Mouse (Mus musculus) forebrain, embryonic 12.5 days (tissue): ENCODE data around the gene Olfr95. TPM values are rescaled to one million over a fixed set of nuclear protein-coding genes. Genes with fewer than 3 reads are reported as not detected.

Source experiments
- ATAC-seq: fragments of 200-750 bp; cut with Nextera tagmentation; 2 replicates; pipeline ENCODE4 v1.8.0; 2017; ENCODE audit warnings: moderate TSS enrichment; ENCODE audit not compliant: low FRiP score
- H3K27ac ChIP-seq: fragments of 300-500 bp; sonication (generic); 2 replicates; pipeline ENCODE4 v1.5.1; 2016; ENCODE audit warnings: mild to moderate bottlenecking
- H3K27me3 ChIP-seq: fragments of 300-500 bp; sonication (generic); 2 replicates; pipeline ENCODE4 v1.6.1; 2016; ENCODE audit warnings: mild to moderate bottlenecking
- H3K36me3 ChIP-seq: fragments of 300-500 bp; sonication (generic); replicated peaks from 2 replicates; pipeline ENCODE4 v1.6.1; 2016; ENCODE audit warnings: mild to moderate bottlenecking
- H3K4me1 ChIP-seq: fragments of 300-500 bp; sonication (generic); 2 replicates; pipeline ENCODE4 v1.6.1; 2016
- H3K4me2 ChIP-seq: fragments of 300-500 bp; sonication (generic); 2 replicates; pipeline ENCODE4 v1.6.1; 2016; ENCODE audit warnings: mild to moderate bottlenecking, moderate library complexity
- H3K4me3 ChIP-seq: fragments of 300-500 bp; sonication (generic); replicated peaks from 2 replicates; pipeline ENCODE4 v1.5.1; 2016; ENCODE audit warnings: mild to moderate bottlenecking
- H3K9ac ChIP-seq: fragments of 300-500 bp; sonication (generic); 2 replicates; pipeline ENCODE4 v1.6.1; 2016; ENCODE audit warnings: mild to moderate bottlenecking
- H3K9me3 ChIP-seq: fragments of 300-500 bp; sonication (generic); 2 replicates; pipeline ENCODE4 v1.6.1; 2016
- WGBS: fragments of 180-500 bp; shearing (Covaris S2); methylation state at CpG from one replicate; pipeline ENCODE4 v1.1.7; 2016; 5-methylcytosine and 5-hydroxymethylcytosine counted together
- polyA plus RNA-seq: library from polyadenylated mRNA; unstranded; fragments of >200 nt; fragmentation: Nextera tagmentation; extraction: Ambion mirVana; gene quantifications from 2 replicates; pipeline ENCODE4 v1.2.1, GENCODE M21; 2016

Olfr95 gene
- polyA plus RNA-seq, 1 experiment from 2014 or later, result not detected

DNA sequence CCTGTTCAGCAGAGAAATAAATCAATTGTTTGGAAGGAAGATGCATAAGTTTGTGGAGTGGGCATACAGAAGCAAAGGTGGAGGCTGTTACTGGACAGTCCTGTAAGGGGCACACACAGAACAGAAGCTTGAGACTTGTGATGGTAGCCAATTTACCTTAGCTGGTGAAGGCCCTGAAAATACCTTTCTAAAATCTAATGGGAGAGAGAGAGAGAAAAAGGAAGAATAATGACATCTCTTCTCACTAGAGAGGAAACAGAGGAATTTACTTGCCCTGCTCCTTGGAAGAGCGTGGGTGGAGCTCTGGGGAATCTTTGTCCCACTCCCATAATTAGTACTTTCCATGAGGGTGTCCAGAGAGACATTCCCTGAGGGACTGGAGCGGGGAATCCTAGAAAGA is 12.0 kb downstream of the Olfr95 start, which contains the start of gene Olfr94:
Gene Olfr94, minus strand, starts transcription at position 101 of the 400 bp plus-strand sequence.
- H3K36me3 ChIP-seq, result no peaks in the 10 kb centered on the region
- H3K9ac ChIP-seq, result no peak within 1 kb of the TSS
- ATAC-seq, result no peak
- H3K4me3 ChIP-seq, result no peak within 1 kb of the TSS
- peaks cover 12% of the 10 kb centered on the region for H3K4me1 ChIP-seq
- 82% methylated on average over 2 of the region's 2 CpGs for WGBS
- no peak within 1 kb of the TSS for H3K4me2 ChIP-seq
- H3K9me3 ChIP-seq, result no peaks in the 10 kb centered on the region
- H3K27me3 ChIP-seq, result peaks cover 34% of the 10 kb centered on the region
- no peak within 1 kb of the TSS for H3K27ac ChIP-seq

DNA sequence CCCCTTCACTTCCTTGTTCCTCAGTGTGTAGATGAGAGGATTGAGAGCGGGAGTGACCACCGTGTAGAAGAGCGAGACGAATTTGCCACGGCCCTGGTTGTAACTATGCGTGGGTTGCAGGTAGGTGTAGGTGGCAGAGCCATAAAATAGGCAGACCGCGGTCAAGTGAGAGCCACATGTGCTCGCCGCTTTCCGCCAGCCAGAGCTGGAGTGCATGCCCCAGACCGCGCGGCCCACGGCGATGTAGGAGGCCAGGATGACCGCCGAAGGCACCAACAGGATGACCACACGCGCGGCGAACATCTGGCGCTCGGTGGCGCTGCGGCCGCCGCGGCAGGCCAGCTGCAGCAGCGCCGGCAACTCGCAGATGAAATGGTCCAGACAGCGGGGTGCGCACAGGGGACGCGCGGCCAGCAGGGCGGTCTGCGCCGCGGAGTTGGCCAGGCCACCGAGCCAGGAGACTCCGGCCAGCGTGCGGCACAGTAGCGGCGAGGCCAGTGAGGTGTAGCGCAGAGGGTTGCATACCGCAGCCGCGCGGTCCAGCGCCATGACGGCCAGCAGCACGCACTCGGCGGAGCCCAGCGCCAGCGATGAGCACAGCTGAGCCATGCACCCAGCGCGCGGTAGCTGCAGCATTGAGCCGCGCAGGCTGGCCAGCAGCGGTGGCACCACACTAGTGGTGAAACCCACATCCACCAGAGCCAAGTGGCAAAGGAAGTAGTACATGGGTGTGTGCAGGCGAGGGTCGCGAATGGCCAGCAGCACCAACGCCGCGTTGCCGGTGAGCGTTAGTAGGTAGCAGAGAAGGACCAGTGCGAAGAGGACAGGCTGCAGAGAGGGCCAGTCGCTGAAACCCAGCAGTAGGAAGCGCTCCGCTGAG is 15.8 kb downstream of the Olfr95 start:
- Histone ChIP-seq H3K27me3 (peaks cover 45% of the 10 kb centered on the region), H3K4me3 (peak overlapping the region; percentile 59), H3K4me2 (peak overlapping the region; percentile 90), H3K27ac (no peak overlapping the region), H3K4me1 (peaks cover 12% of the 10 kb centered on the region), H3K9me3 (no peaks in the 10 kb centered on the region), H3K36me3 (no peaks in the 10 kb centered on the region), H3K9ac (peak overlapping the region; percentile 53)
- WGBS, result under 1% methylated on average over 77 of the region's 77 CpGs
- peak; percentile 92 for ATAC-seq

DNA sequence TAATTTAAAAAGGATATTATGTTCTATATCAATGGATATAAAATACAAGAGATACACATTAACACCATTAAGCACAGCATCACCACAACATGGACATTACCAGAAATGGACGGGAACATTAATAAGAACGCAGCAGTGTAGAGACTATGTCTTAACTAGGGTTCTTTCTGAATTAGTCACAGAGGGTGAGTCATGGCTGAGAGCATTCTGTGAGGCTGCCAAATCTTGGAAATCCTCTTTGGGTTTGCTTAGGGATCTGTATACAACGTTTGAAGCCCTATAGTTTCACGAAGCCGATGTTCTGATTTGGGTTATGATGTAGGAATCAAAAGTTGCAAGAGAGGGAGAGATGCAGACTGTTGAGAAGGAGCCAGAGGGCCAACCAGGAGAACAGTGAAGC is 18.1 kb downstream of the Olfr95 start:
- Histone ChIP-seq H3K4me2 (no peak overlapping the region), H3K27ac (no peak overlapping the region), H3K4me1 (peaks cover 12% of the 10 kb centered on the region), H3K36me3 (no peaks in the 10 kb centered on the region), H3K27me3 (peaks cover 41% of the 10 kb centered on the region), H3K9ac (no peak overlapping the region), H3K4me3 (no peak overlapping the region), H3K9me3 (no peaks in the 10 kb centered on the region)
- ATAC-seq, result no peak
- 96% methylated on average over 5 of the region's 5 CpGs for WGBS

DNA sequence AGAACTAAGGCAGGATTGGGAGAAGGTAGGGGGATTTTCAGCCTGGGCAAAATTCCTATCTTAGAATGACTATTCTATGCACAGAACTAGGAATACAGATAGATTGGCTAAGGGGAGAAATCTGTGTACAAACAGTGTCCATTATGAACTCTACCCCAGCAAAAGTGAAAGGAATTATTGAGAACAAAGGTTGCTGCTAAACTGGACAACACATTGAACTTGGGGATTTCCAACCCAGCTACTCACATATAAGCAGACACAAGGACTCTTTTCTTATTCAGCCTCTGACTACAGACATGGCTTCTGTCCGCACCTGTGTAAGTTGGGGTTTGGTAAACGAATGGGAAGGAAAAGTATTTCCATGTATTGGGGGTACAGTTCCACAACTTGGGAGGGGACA is 19.3 kb downstream of the Olfr95 start, which contains the start of gene Ubd:
Gene Ubd, plus strand, starts transcription at position 237 of the 400 bp plus-strand sequence.
- Histone ChIP-seq H3K9ac (no peak within 1 kb of the TSS), H3K4me3 (no peak within 1 kb of the TSS), H3K27ac (no peak within 1 kb of the TSS), H3K4me2 (no peak within 1 kb of the TSS), H3K9me3 (no peaks in the 10 kb centered on the region), H3K4me1 (peaks cover 12% of the 10 kb centered on the region), H3K27me3 (peaks cover 39% of the 10 kb centered on the region), H3K36me3 (no peaks in the 10 kb centered on the region)
- 77% methylated on average over 2 of the region's 2 CpGs for WGBS
- no peak for ATAC-seq

DNA sequence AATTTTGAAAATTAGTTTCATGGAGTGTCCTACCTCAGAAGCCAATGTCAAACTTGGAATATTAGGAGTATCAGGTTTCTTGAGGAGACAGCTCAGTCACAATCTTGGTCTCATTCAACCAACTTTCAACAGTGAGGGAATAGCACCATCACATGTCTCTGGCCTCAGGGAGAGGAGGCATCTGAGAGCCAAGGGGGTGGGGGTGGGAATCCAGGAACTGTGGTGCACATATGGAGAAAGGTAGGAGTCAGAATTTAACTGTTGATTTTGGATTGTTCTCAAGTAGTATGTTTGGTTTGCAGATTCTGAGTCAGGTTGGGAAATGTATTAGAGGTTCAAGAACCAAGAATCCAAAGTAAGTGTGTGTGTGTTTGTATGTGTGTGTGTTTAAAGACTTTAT is 19.9 kb downstream of the Olfr95 start:
- no peak overlapping the region for H3K4me2 ChIP-seq
- H3K27ac ChIP-seq, result no peak overlapping the region
- peaks cover 12% of the 10 kb centered on the region for H3K4me1 ChIP-seq
- peaks cover 33% of the 10 kb centered on the region for H3K27me3 ChIP-seq
- H3K4me3 ChIP-seq, result no peak overlapping the region
- H3K9ac ChIP-seq, result no peak overlapping the region
- H3K9me3 ChIP-seq, result no peaks in the 10 kb centered on the region
- no peaks in the 10 kb centered on the region for H3K36me3 ChIP-seq
- no peak for ATAC-seq

DNA sequence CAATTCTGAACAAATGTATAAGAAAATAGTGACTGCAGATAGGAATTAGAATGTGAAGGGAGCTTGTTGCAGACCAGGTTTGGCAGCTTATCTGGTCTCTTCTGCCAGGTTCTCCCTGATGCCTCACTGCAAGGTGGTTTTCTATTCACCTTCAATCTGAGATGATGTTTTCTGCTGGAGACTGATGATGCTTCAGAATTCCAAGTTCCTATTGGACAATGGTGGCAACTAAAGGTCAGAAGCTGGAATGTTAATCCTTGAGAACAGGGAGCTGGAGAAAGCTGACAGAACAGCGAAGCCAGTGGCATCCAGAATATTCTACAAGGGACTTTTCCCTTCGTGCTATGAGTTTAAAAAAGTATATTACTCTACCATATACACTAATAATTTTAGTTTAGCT is 22.2 kb downstream of the Olfr95 start:
- no peaks in the 10 kb centered on the region for H3K4me1 ChIP-seq
- peaks cover 10% of the 10 kb centered on the region for H3K27me3 ChIP-seq
- H3K4me3 ChIP-seq, result no peak overlapping the region
- H3K36me3 ChIP-seq, result no peaks in the 10 kb centered on the region
- H3K27ac ChIP-seq, result no peak overlapping the region
- WGBS, result 29% methylated on average over 2 of the region's 2 CpGs
- ATAC-seq, result no peak
- no peak overlapping the region for H3K4me2 ChIP-seq
- no peak overlapping the region for H3K9ac ChIP-seq
- H3K9me3 ChIP-seq, result no peaks in the 10 kb centered on the region

DNA sequence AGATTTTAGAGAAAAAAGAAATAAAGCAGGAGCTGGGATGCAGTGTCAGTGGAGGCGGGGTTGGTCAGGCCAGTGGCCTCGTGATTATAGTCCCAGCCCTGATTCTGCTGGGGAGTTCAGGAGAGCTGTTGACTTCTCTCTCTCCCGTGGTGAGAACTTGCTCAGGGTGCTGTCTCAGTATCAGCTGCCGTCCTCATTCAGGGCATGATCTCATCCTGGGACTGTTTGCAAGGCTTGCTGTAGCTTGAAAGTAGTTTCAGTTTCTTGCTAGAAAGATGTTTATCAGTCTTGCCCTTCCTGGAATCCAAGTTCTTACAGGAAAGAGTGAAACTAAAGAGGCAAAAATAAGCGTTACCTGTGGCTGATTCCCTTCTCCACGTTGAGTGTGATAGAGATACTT is 27.4 kb downstream of the Olfr95 start:
- WGBS, result 57% methylated on average over 6 of the region's 6 CpGs
- no peak overlapping the region for H3K4me3 ChIP-seq
- H3K9ac ChIP-seq, result no peak overlapping the region
- H3K27ac ChIP-seq, result no peak overlapping the region
- no peak for ATAC-seq
- no peaks in the 10 kb centered on the region for H3K4me1 ChIP-seq
- H3K27me3 ChIP-seq, result no peaks in the 10 kb centered on the region
- H3K36me3 ChIP-seq, result no peaks in the 10 kb centered on the region
- no peak overlapping the region for H3K4me2 ChIP-seq
- no peaks in the 10 kb centered on the region for H3K9me3 ChIP-seq

DNA sequence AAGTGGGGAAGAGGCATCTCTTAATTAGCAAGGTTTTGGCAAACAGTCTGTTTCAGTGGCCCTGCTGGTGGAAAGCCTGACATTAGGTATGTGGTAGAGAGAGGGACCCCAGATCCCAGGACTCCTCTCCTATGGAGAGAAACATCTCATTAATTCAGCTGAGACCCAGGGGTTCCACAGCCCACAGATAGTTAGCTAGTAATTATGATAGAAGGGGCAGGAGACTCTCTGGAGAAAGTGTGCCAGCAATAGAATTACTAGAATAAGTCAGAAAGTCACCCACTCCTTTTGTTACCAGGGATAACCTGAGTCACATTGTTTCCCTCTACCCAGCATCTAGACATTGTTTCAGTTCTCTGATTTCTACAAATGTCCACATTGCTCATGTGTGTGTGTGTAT is 51.5 kb downstream of the Olfr95 start, which contains the start of gene Olfr93:
Gene Olfr93, minus strand, starts transcription at position 101 of the 400 bp plus-strand sequence.
- no peaks in the 10 kb centered on the region for H3K4me1 ChIP-seq
- no peaks in the 10 kb centered on the region for H3K27me3 ChIP-seq
- no peaks in the 10 kb centered on the region for H3K9me3 ChIP-seq
- H3K9ac ChIP-seq, result no peak within 1 kb of the TSS
- no peak for ATAC-seq
- H3K27ac ChIP-seq, result no peak within 1 kb of the TSS
- H3K4me2 ChIP-seq, result no peak within 1 kb of the TSS
- no peaks in the 10 kb centered on the region for H3K36me3 ChIP-seq
- no peak within 1 kb of the TSS for H3K4me3 ChIP-seq

Other genes with a start within 250 kb of the Olfr95 start
- not detected in 2 replicates for gene 2410137M14Rik, start 231.9 kb downstream of the Olfr95 start, polyA plus RNA-seq
- gene H2-M5, start 223.6 kb downstream of the Olfr95 start, polyA plus RNA-seq, result 1.3 and 1.6 TPM in 2 replicates
- 193 and 197 TPM in 2 replicates for gene Zfp57, start 212.0 kb downstream of the Olfr95 start, polyA plus RNA-seq
- gene Mog, start 189.7 kb downstream of the Olfr95 start, polyA plus RNA-seq, result 1.1 and 1.2 TPM in 2 replicates
- 31.7 and 32.6 TPM in 2 replicates for gene Gabbr1, start 167.2 kb downstream of the Olfr95 start, polyA plus RNA-seq
- 0.06 and 0.15 TPM in 2 replicates for gene Olfr90, start 124.6 kb downstream of the Olfr95 start, polyA plus RNA-seq
- not detected in 2 replicates for gene Olfr91, start 114.8 kb downstream of the Olfr95 start, polyA plus RNA-seq
- gene Olfr92, start 93.0 kb downstream of the Olfr95 start, polyA plus RNA-seq, result not detected in 2 replicates
- gene Olfr93, start 51.6 kb downstream of the Olfr95 start, polyA plus RNA-seq, result not detected in 2 replicates
- not detected in 2 replicates for gene Ubd, start 19.2 kb downstream of the Olfr95 start, polyA plus RNA-seq
- not detected in 2 replicates for gene Olfr94, start 12.1 kb downstream of the Olfr95 start, polyA plus RNA-seq
- not detected in 2 replicates for gene Olfr96, start 7.0 kb upstream of the Olfr95 start, polyA plus RNA-seq
- not detected in 2 replicates for gene Olfr97, start 24.2 kb upstream of the Olfr95 start, polyA plus RNA-seq
- gene Olfr98, start 50.6 kb upstream of the Olfr95 start, polyA plus RNA-seq, result not detected in 2 replicates
- gene H2-M3, start 57.1 kb upstream of the Olfr95 start, polyA plus RNA-seq, result 1.00 and 1.5 TPM in 2 replicates
- not detected in 2 replicates for gene Olfr99, start 70.3 kb upstream of the Olfr95 start, polyA plus RNA-seq
- gene Olfr101, start 91.2 kb upstream of the Olfr95 start, polyA plus RNA-seq, result not detected in 2 replicates
- gene Olfr102, start 103.9 kb upstream of the Olfr95 start, polyA plus RNA-seq, result not detected in 2 replicates
- gene Olfr103, start 126.6 kb upstream of the Olfr95 start, polyA plus RNA-seq, result not detected in 2 replicates
- gene Olfr104-ps, start 146.5 kb upstream of the Olfr95 start, polyA plus RNA-seq, result not detected in 2 replicates
- gene Olfr105-ps, start 165.9 kb upstream of the Olfr95 start, polyA plus RNA-seq, result not detected in 2 replicates
- gene Olfr106-ps, start 177.3 kb upstream of the Olfr95 start, polyA plus RNA-seq, result not detected in 2 replicates
- gene Olfr107, start 186.1 kb upstream of the Olfr95 start, polyA plus RNA-seq, result not detected in 2 replicates
- not detected in 2 replicates for gene Olfr108, start 232.4 kb upstream of the Olfr95 start, polyA plus RNA-seq
- gene Olfr109, start 245.8 kb upstream of the Olfr95 start, polyA plus RNA-seq, result not detected in 2 replicates